In genomic region chr11:98729119-98729588, GRCm38 (mm10) we compare ENCODE assay signal across 8 mouse cellular contexts. TPM values are rescaled to one million over a fixed set of nuclear protein-coding genes. Genes with fewer than 3 reads are reported as not detected.
DNase-seq lines count a peak whose midpoint lies in the region; ATAC-seq and TF ChIP-seq lines count a peak whose summit lies in the region.

Gene Med24, minus strand, starts transcription at chr11:98729435.

- H3K4me3 ChIP-seq in forebrain, embryonic 16.5 days (replicated peaks; ENCODE audit: low read length), result peak within 1 kb of the TSS; percentile 78
- H3K4me3 ChIP-seq in layer of hippocampus, adult 2 months, result peak within 1 kb of the TSS; percentile 83
- peak within 1 kb of the TSS; percentile 63 for H3K4me3 ChIP-seq in lung, embryonic 14.5 days (ENCODE audit: low read depth, low read length)
- peak within 1 kb of the TSS; percentile 95 for H3K4me3 ChIP-seq in olfactory bulb, adult 2 months (ENCODE audit: insufficient read depth, low read depth, low read length)

- no peak for TF ChIP-seq POLR2A in olfactory bulb, adult 2 months (IDR thresholded peaks at IDR 0.05; ENCODE audit: insufficient read depth, low read depth, low read length)

- peaks cover 30% of the 10 kb centered on the region for H3K4me1 ChIP-seq in forebrain, embryonic 16.5 days (replicated peaks; ENCODE audit: control insufficient read depth, insufficient read depth, low read length)
- H3K4me1 ChIP-seq in lung, embryonic 14.5 days (ENCODE audit: insufficient read depth), result peaks cover 7% of the 10 kb centered on the region; the same call in 1 of the 2 replicates
- H3K4me1 ChIP-seq in olfactory bulb, adult 2 months (ENCODE audit: control insufficient read depth, insufficient read depth, low read length), result peaks cover 13% of the 10 kb centered on the region

- 0% methylated on average over 16 of the region's 16 CpGs for WGBS in forebrain, embryonic 16.5 days
- under 1% methylated on average over 16 of the region's 16 CpGs for WGBS in lung, embryonic 14.5 days
- under 1% methylated on average over 16 of the region's 16 CpGs for WGBS in olfactory bulb, adult 2 months

- H3K9me3 ChIP-seq in forebrain, embryonic 16.5 days (ENCODE audit: control insufficient read depth, low read length), result 0 out of 2 replicates have a peak, but pooled peaks cover 1% of the 10 kb centered on the region
- peaks cover 2% of the 10 kb centered on the region; the same call in 1 of the 2 replicates for H3K9me3 ChIP-seq in lung, embryonic 14.5 days (ENCODE audit: low read depth, low read length)

- H3K4me2 ChIP-seq in forebrain, embryonic 16.5 days (ENCODE audit: low read length), result peak within 1 kb of the TSS; percentile 95
- peak within 1 kb of the TSS; percentile 89 for H3K4me2 ChIP-seq in lung, embryonic 14.5 days

- no peaks in the 10 kb centered on the region for H3K36me3 ChIP-seq in forebrain, embryonic 16.5 days (ENCODE audit: control insufficient read depth, insufficient read depth)
- peaks cover 30% of the 10 kb centered on the region for H3K36me3 ChIP-seq in lung, embryonic 14.5 days (ENCODE audit: insufficient read depth)

- no peak for TF ChIP-seq CTCF in layer of hippocampus, adult 2 months (conservative IDR thresholded peaks at IDR 0.05)
- TF ChIP-seq CTCF in lung, embryonic 14.5 days (IDR thresholded peaks at IDR 0.05; ENCODE audit: low read depth), result no peak
- no peak for TF ChIP-seq CTCF in olfactory bulb, adult 2 months (IDR thresholded peaks at IDR 0.05; ENCODE audit: insufficient read depth, low read depth, low read length)

- ATAC-seq in forebrain, embryonic 16.5 days, result peak; percentile 98
- peak; percentile 94 for ATAC-seq in lung, embryonic 14.5 days (ENCODE audit: insufficient read depth)

- no peaks in the 10 kb centered on the region for H3K27me3 ChIP-seq in forebrain, embryonic 16.5 days (replicated peaks; ENCODE audit: control insufficient read depth, insufficient read depth, low read length)
- no peaks in the 10 kb centered on the region for H3K27me3 ChIP-seq in lung, embryonic 14.5 days (ENCODE audit: insufficient read depth, low read length)

- intact Hi-C loops in heart, postnatal 36 days (cut with DNase I), result no loop called here

- H3K27ac ChIP-seq in forebrain, embryonic 16.5 days (ENCODE audit: low read length), result peak within 1 kb of the TSS; percentile 92
- peak within 1 kb of the TSS; percentile 90 for H3K27ac ChIP-seq in layer of hippocampus, adult 2 months
- peak within 1 kb of the TSS; percentile 63 for H3K27ac ChIP-seq in lung, embryonic 14.5 days (ENCODE audit: low read depth)
- peak within 1 kb of the TSS; percentile 84 for H3K27ac ChIP-seq in olfactory bulb, adult 2 months (ENCODE audit: insufficient read depth, low read depth, low read length)

- peak within 1 kb of the TSS; percentile 70 for H3K9ac ChIP-seq in forebrain, embryonic 16.5 days (replicated peaks; ENCODE audit: low read depth, low read length)
- peak within 1 kb of the TSS; percentile 62 for H3K9ac ChIP-seq in lung, embryonic 14.5 days

- DNase-seq in MEL-GATA-1-ER (ENCODE audit: extremely low read depth, low read depth), result peak; percentile 91
- peak; percentile 90 for DNase-seq in cerebellum, adult 11-12 months
- DNase-seq in heart, postnatal 36 days, result peak; percentile 81 to 83
- DNase-seq in layer of hippocampus, adult 2 months (ENCODE audit: low spot score in 2 of 2), result peak; percentile 85 to 93
- peak; percentile 96 for DNase-seq in lung, embryonic 14.5 days
- peak; percentile 84 for DNase-seq in thymus, postnatal 25 days

RNA-seq across cellular contexts. Expression of gene Med24, which starts in this region (rescaled TPM):
- 88.8 and 93.7 TPM in 2 replicates for polyA plus RNA-seq in forebrain, embryonic 16.5 days (2015; fragmentation: Nextera tagmentation; extraction: Ambion mirVana)
- 10 to 100 TPM; 45.2 to 52.7 TPM for total RNA-seq in heart, postnatal 36 days (2021)
- 100 to 1,000 TPM; 146 to 148 TPM for total RNA-seq in layer of hippocampus, adult 2 months (2021)
- polyA plus RNA-seq in lung, embryonic 14.5 days (2014; fragmentation: Nextera tagmentation; extraction: Ambion mirVana), result 53.0 and 53.5 TPM in 2 replicates
- not detected in 2 replicates for polyA plus RNA-seq in olfactory bulb, adult 2 months (2012; ENCODE audit: insufficient read depth, insufficient read length, low replicate concordance, missing spikeins)

Comparison
In these comparisons a context has a peak if more than half of its experiments do, and no peak if none do; other contexts are left out.
1. Peak in every context shown above with its lines: DNase-seq, ATAC-seq, H3K4me3 ChIP-seq and H3K27ac ChIP-seq.